Mouse (Mus musculus) adrenal gland (tissue): ENCODE data around the gene Raet1e.
"Not testable (repeated sequence)": the region's sequence is repeated elsewhere in the genome, so short reads cannot be mapped to it uniquely, and the experiment has no call there.

Source experiments
- intact Hi-C: fragments of 180-260 bp; cut with DNase I; formaldehyde crosslinking; loops from one replicate; pipeline ENCODE4 v1.15.1; 2025

Gene Raet1e

DNA sequence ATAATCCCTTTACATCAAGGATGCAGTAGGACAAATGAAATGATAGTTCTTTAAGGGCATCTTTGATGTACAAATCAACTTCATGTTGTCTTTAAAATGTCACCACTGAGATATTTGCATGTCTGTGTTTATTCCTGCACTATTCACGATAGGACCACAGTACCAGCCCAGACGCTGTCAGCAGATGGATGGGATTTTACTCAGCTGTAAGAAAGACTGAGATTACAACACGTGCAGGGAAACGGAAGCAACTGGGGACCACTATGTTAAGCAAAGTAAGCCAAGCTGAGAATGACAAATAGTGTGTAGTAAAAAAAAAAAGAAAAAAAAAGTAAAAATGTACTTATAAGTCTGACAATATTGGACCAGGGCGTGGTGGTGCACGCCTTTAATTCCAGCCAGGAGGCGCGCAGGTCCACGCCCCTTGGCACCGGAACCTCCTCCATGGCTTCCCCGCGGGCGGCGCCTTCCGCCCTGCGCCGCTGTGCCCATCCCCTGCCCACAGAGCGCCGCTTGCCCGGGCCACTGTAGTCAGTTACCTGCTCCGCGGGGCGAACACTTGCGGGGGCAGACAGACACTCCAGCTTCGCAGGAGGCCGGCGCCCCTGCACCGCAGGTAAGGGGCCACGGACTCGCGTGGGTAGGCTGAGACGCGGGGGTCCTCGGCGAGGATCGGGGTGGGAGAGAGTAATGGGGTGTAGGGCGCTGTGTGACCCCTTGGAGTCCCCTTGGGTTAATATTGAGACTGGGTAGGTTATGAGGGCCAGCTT lies 114.7 kb downstream of the Raet1e start:
- intact Hi-C loops = not testable (repeated sequence)

DNA sequence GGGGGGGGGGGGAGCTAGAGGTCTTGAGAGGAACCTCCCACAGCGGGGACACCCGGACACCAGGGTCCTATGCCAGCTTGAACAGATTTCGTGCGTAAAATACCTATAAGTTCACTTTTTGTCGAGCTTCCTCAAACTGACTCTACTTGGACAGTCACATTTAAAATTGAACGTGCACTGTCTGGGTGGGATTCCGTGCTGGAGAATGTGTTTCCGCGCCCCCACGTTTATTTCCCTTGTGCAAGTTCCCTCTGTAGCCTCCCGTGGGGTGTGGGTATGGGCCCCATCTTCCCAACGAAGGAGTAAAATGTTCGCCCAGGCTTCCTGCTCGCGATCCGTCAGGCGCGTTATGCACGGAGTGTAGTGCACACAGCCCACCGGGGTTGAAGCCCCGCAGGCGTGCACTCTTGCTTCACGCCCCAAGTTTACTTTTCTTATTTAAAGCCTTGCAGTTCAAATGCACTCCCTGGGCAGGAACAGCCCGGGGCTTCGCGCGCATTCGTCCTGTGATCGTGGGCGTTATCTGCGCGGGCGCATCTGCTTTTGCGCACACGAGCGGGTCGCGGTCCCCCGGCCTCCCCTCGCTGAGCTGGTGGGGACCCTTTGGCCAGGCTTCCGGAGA lies 115.4 kb downstream of the Raet1e start:
- intact Hi-C loops = no loop called here

DNA sequence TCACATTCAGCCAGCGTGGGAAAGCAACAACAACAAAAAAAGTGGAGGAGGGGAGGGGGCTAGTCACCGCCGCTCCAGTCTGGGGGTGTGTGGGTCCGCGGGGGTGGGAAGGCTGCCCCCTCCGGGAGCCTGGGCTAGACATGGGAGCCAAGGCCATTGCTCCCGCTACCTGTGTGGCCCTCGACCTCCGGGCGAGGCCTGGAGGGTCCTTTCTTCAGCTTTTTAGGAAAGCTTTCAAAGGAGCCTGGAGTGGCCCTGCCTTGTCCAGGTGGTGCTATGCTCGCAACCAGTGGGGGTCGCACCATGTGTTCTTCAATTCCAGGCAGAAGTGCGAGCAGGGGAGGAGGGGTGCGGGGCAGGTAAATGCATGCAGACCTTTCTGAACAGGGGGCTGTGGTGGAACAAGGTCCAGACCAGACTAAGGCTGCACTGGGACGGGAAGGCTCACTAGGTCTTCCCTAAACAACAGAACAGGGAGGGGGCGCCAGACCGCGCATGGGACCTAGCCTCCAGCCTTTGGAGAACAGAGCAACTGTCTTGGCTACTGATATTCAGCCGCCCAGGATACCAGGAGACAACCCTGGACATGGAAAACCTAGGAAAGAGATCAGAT lies 116.2 kb downstream of the Raet1e start:
- intact Hi-C loops = no loop called here

DNA sequence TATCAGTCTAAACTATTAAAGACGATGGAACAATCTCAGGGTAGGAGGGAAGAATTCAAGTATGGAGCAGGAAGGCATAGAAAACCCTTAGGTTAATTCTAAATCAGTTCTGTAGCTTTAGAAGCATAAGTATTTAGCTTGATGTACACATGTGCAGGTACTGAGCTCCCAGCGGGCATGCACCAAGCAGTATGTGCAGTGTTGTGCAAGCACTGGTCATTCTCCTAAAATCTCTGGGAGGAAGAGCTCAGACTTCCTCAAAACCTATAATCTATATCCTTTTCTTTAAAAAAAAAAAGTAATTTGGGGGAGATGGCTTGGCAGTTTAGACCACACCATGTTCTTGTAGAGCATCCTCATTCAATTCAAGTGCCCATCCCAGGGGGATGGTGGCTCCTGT lies 120.1 kb downstream of the Raet1e start:
- intact Hi-C loops = not testable (repeated sequence)

DNA sequence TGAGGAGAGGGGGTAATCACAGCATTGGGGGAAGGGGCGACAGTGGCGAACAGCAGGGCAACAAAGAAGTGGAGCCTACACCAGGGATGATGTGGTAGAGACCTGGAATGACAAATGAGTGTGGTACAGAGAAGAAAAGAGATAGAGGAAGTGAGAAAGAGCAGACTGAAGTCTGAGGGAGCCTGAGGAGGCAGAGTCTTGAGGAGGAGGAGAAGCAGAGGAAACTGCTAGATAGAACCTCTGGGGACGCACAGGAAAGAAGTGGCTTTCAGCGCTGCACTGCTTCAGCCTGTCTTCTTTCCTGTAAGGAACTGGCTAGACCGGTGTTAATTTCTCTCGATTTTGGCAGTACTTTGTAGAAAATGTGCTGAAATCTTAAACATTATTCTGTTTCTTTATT lies 124.4 kb downstream of the Raet1e start:
- intact Hi-C loops = no loop called here

DNA sequence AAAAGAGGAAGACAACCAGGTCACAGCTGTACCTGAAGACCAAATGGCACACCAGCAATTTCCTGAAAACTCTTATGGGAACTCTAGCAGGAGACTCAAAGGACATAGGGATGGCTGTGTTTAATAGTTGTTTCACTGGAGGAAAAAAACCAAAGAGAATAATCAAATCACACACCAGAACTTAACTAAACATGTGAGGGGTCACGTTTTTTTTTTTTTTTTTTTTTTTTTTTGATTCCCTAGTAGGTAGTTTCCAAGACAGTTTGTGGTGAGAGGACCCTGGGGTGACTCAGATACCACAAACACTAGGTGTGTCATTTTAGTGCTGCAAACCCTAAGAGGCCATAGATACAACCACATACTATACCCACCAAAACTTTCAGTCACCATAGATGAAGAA lies 137.3 kb downstream of the Raet1e start:
- intact Hi-C loops = no loop called here

DNA sequence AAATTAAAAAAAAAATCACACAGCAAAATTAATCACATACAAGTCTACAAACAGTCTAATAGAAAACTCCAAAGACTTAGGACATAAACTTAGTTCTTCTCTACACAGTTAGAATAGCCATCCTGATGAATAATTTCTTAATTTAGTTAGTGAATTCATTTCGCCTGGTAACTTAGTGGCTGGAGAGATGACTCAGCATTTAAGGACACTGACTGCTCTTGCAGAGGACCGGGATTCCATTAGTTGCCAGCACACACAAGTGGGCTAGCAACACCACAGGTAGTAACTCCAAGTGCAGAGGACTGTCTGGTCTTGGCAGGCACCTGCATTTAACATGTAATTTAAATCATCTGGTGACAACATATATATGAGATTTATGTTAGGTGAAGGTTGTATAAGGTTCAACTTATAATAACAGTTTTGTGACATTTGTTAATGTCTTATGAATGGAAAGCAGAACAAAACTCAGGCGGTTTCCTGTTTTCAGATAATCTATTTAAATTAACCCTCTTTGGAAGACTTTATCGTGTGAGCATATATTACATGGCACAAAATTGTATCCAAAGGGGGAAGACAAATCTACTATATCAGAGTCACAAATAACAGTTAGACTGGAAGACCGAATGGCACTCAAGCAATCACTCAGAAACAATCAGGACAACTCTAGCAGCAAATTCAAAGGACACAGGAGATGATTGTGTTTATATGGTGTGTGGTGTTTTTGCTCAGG lies 138.8 kb downstream of the Raet1e start:
- intact Hi-C loops = no loop called here

DNA sequence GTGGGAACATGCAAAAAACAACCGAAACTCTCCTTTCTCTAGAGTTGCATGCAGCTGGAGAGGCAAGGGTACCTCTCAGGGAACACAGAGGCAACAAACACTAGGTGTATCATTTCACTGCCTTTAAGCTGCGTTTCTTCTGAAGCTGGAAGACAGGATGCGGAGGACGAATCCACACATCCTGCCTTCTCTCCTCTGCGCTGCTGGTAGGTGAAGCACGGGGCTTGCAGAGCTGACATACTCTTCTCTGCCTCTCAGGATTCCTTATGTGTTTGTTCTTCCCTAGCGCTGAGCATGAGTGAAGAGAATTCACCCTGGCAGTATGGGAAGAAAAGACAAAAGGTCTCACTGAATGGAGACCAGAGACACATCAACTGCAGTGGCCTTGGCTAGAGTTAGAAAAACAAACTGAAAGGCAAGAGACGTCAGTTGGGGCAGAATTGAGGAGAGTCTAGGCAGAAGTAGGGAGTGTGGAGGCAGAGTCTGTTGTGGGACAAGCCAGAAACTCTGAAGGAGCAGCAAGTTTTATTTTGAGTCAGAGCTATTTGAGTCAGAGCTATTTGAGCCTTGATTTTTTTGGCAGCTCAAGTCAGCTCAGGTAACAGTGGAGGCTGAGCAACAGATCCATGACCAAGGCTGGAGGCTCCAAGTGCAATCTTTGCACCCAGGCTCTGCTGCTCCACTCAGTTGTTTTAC lies 139.5 kb downstream of the Raet1e start:
- intact Hi-C loops = no loop called here

DNA sequence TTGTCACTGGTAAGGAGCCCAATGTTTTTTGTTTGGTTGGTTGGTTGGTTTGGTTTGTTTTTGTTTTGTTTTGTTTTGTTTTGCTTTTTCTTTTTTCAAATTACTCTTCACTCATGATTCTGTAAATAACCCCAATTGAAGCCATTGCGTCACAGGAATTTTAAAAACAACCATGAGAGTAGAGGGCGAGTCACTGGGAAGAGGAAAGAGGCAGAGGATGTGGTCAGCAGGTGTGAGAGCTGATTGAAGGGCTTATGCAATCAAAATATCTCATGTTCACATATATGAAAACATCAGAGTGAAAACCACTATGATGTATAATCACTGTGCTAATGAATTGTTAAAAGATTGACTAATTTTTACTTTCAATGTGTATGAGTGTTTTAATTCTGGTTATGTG lies 141.0 kb downstream of the Raet1e start:
- intact Hi-C loops = no loop called here

DNA sequence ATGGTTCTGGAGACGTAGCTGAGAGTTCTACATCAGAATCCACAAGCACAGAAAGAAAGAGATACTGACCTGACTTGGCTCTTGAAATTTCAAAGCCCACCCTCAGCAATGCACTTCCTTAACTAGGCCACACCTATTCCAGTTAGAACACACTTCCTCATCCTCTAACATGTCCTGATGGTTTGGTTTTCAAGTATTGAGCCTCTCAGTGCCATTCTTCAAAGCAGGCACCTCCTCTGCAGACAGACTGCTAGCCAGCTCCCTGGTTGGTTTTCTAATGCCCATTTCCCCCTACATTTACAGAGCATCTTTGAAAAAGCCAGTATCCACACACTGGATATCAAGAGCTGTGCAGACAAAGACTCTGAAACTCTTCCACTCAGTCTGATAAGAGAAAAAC lies 143.3 kb downstream of the Raet1e start:
- intact Hi-C loops = no loop called here

DNA sequence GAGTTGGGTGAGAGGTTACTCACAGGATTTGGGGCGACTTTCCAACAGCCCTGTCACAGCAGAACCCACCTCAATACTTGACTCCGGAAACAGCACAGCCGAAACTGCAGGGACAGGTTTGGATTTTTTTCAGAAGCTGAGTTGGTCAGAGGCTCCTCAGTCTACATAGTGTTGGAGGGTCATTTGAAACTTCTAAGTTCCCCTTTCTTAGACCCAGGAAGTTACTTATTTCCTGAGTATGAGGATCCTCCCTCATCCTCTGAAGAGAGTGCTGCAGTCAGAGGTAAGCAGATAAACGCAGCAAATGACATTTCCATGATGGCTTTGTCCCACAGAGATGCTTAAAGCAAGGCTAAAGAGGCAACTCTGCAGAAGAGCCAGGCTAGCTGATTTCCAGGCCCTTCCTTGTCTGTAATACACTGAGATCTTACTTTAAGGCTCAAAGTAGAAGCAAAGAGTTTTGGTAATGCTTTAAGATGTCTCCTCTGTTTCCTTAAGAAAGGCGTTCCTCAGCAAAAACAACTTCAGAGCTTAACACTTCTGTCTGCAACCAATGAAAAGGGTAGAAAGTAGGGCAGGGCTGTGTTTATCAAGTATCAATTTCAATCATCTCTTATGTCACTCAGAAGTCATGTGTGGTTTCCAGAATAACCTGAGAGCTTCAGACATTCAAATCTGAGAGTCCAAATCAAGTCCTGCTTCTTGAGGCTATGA lies 144.1 kb downstream of the Raet1e start:
- intact Hi-C loops = no loop called here

DNA sequence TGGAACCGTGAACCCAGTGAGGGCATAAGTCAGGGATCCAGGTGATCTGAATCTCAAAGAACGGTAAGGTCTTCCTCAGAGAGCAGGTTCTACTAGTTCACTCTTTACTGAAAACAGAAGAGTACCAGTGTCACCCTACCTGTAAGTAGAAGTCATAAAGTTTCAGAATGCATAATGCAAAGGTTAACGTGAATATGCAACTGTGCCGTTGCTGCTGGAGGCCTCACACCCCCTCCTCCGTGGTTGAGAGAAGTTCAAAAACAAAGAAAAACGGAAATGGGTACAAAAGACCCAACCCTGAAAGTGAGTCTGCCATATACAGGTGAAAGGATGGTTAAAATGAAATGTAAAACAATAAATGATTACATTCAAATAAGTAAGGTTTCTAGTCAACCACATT lies 145.4 kb downstream of the Raet1e start:
- intact Hi-C loops = no loop called here

DNA sequence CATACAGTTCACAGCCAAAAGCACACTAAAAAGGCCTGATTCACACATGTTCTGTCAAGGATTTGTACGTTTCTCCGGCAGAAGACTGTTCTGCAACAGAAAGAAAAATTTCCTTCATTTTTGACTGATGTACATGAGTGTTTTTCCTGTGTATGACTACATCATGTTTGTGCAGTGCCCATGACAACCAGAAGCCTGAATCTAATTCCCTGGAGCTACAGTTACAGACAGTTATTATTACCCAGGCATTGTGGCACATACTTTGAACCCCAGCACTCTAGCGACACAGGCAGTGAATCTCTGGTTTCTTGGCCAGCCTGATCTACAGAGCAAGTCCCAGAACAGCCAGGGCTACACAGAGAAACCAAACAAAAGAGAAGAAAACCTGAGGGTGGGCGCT lies 147.4 kb downstream of the Raet1e start:
- intact Hi-C loops = no loop called here

DNA sequence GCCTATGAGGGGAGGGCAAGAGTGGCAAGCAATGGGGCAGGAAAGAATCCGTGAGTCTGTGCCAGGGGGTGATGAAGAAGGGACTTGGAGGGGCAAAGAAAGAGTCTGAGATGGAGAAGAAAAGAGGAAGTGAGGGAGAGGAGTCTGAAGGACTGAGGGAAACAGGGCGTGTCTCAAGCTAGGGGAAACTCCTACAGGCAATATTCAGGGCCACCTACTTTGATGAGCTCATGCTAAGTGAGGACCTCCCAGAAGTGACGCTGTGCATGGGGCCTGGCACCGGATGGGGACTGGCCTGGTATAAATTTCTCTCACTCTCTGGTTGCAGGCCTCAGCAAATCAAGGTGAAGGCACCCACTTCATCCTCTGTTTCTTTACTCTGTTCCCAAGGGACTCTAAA lies 148.1 kb downstream of the Raet1e start:
- intact Hi-C loops = no loop called here

DNA sequence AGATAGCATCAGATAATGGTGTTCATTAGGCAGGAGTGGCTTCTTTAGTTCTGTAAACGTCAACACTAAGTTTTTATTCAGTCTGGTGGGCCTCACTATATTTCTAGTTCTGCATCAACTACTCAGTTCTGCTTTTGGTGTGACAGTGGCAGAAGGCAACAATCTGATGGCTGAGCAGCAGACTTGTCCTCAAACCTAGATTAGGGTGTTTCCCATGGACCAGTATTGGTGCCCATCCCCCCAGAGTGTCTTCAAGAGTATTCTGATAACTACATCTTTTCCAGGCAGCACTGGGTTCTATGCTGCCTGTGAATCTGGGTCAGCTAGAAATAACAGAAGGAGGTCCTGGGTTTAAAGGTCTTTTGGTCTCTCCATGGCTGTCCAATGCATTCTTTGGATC lies 149.9 kb downstream of the Raet1e start:
- intact Hi-C loops = no loop called here

DNA sequence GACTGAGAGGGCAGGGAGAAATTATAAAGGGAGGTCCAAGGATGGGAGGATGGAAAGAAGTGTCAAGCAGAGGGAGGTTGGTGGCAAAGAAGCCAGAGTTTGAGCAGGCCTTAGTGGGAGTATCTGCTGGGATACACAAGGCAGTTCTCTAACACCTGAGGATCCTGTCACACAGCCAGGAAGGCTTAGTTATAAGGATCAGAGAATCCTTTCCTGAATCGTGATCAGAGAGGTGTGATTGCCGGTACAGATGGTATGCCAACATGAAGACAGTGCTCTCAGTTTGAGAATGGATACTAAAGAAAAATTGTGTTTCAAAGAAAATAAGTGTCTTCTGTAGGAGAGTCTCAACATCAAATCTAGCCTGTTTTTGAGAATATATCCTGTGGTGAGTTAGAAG lies 164.5 kb downstream of the Raet1e start:
- intact Hi-C loops = no loop called here

DNA sequence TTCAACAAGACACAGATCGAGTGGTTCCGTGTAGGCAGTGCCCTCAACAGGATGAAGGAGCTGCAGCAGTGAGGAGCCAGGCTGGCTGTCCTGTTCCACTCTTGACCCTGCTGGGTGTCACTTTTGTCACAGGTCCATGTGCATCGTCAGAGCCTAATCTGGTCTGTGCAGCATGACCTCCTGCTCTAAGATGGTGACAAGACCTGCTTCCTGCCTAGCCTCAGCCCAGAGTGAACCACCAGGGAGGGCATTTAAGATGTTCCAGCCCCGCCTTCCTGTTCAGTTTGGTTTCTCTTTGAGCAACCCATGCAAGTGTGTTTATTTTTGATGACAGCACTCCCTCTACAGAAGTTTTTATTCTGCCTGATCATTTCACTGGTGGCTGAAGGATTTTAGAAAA lies 187.4 kb downstream of the Raet1e start:
- intact Hi-C loops = not testable (repeated sequence)

DNA sequence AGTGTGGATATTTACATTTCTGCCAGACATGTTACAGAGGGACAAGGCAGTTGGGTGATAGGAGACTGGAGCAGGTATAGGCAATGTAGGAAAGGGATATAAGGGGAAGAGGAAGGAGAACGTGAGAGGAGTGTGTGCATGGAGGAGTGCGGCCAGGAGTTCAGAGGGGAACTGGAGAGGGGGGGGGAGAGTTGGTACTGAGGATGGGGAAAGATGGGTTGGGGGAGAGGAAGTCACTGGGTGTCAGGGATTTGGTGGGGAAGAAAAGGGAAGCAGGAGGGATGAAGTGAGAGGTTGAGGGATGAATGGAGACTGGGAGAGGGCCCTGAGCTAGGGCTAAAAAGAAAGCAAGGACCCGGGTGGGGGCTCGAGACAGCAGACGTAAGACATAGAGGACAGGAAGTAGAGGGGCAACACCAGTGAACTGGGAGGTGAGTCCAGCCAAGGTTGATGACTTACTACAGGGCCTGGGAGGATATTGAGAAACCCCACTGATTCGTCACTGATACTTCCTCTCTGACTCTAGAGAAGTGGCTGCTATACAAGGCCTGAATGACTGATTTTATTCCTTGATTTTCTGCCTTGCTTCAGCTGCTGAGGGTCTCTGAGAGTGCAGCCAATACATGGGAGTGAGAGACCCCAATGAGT lies 195.3 kb downstream of the Raet1e start:
- intact Hi-C loops = not testable (repeated sequence)

DNA sequence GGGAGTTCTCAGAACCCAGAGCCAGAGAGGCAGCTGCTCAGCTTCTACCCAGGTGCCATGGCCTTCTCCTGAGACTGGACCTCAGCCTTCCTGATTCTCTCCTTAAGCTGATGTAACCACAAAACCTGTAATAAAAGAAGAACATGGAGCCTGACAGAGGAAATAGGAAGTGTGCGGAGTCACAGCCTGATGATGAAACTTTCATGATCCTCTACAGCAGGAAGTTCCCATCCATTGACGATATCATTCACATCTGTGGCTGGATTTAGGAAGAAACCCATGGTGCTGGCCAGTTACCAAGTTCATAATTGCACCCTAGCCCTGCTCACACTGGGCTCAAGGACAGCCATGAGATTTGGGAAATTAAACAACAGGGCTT lies 195.8 kb downstream of the Raet1e start:
- intact Hi-C loops = not testable (repeated sequence)

DNA sequence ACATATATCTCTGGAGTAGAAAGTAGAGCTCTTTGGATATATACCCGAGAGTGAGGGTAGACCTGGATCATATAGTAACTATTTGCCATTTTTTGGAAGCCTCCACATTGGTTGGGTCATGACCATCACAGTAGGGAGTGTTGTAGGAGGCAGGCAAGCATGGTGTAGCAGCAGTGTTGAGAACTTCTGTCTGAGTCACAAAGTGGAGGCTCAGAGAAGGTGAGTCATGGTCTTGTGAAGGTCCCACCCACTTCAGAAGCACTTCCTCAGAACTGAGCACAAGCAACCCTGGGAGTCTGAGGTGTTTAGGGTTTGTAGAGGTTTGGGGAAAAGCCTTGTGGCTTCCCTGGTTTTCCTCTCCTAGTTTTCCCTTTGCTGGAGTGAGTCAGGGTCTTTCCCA lies 199.0 kb downstream of the Raet1e start:
- intact Hi-C loops = not testable (repeated sequence)
